Mouse (Mus musculus) midbrain, postnatal 0 days (tissue): ENCODE measurements around the gene Tppp. TPM values are rescaled to one million over a fixed set of nuclear protein-coding genes. Genes with fewer than 3 reads are reported as not detected.

Source experiments
- ATAC-seq: fragments of 200-750 bp; cut with Nextera tagmentation; 2 replicates; pipeline ENCODE4 v1.8.0; 2017; ENCODE audit warnings: moderate number of reproducible peaks, mild to moderate bottlenecking, moderate TSS enrichment, moderate library complexity; ENCODE audit not compliant: low FRiP score
- DNase-seq: peaks from one replicate; pipeline ENCODE4 v3.0.0-alpha.2; 2015; ENCODE audit warnings: low spot score
- H3K27ac ChIP-seq: fragments of 300-500 bp; sonication (generic); 2 replicates; pipeline ENCODE4 v1.5.1; 2014; ENCODE audit warnings: low read depth, mild to moderate bottlenecking, low read length, mixed read lengths
- H3K27me3 ChIP-seq: fragments of 300-500 bp; sonication (generic); 2 replicates; pipeline ENCODE4 v1.6.1; 2014; ENCODE audit warnings: low read length, control low read depth, mixed read lengths; ENCODE audit not compliant: insufficient read depth
- H3K36me3 ChIP-seq: fragments of 300-500 bp; sonication (generic); 2 replicates; pipeline ENCODE4 v1.6.1; 2014; ENCODE audit warnings: low read length, control low read depth, mixed read lengths; ENCODE audit not compliant: insufficient read depth
- H3K4me1 ChIP-seq: fragments of 300-500 bp; sonication (generic); 2 replicates; pipeline ENCODE4 v1.6.1; 2014; ENCODE audit warnings: mild to moderate bottlenecking, control low read depth, antibody characterized with exemption, low read length, mixed read lengths; ENCODE audit not compliant: insufficient read depth
- H3K4me2 ChIP-seq: fragments of 300-500 bp; sonication (generic); 2 replicates; pipeline ENCODE4 v1.6.1; 2014; ENCODE audit warnings: low read depth, mild to moderate bottlenecking, low read length, mixed read lengths; ENCODE audit not compliant: poor library complexity, severe bottlenecking
- H3K4me3 ChIP-seq: fragments of 300-500 bp; sonication (generic); 2 replicates; pipeline ENCODE4 v1.5.1; 2014; ENCODE audit warnings: low read depth, mild to moderate bottlenecking, low read length, moderate library complexity
- H3K9ac ChIP-seq: fragments of 300-500 bp; sonication (generic); replicated peaks from 2 replicates; pipeline ENCODE4 v1.6.1; 2014; ENCODE audit warnings: mild to moderate bottlenecking, low read length, moderate library complexity, mixed read lengths; ENCODE audit not compliant: poor library complexity, severe bottlenecking
- H3K9me3 ChIP-seq: fragments of 300-500 bp; sonication (generic); 2 replicates; pipeline ENCODE4 v1.6.1; 2016; ENCODE audit warnings: low read length, control low read depth
- CTCF ChIP-seq: IDR thresholded peaks from 2 replicates; pipeline ENCODE4 v1.5.1; 2016; ENCODE audit warnings: antibody characterized with exemption, mild to moderate bottlenecking
- WGBS: fragments of 180-500 bp; shearing (Covaris S2); extraction: QIAGEN DNeasy Blood & Tissue Kit; methylation state at CpG from one replicate; pipeline ENCODE4 v1.1.7; 2014; 5-methylcytosine and 5-hydroxymethylcytosine counted together
- polyA plus RNA-seq: library from polyadenylated mRNA; unstranded; fragments of >200 nt; fragmentation: Nextera tagmentation; extraction: Ambion mirVana; gene quantifications from 2 replicates; pipeline ENCODE4 v1.2.1, GENCODE M21; 2015
- total RNA-seq: library from RNA; depleted of rRNA; stranded (reverse); fragments of >200 nt; gene quantifications from 2 replicates; pipeline ENCODE4 v1.2.3, GENCODE M21; 2014

Tppp gene
- total and polyA plus RNA-seq, 2 experiments from 2014 or later: 8.3 to 35.9 TPM

DNA sequence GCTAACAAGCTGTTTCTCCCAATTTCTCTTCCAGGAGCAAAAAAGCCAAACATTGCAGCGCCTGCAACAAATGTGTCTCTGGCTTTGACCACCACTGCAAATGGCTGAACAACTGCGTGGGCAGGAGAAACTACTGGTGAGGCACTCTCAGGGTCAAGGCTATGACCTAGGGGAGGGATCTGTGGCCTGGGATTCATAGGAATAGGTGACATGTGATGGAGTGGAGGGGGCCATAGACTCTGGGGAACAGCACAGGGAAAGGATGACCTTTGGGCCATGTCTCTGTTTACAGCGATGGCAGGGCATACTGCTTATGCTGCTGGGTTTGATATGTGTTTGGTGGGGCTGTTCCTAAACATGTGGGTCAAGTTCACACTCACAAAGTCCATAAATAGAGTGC lies 34.7 kb upstream of the Tppp start:
- Histone ChIP-seq H3K4me2 (no peak overlapping the region), H3K9ac (no peak overlapping the region), H3K4me1 (no peaks in the 10 kb centered on the region), H3K9me3 (no peaks in the 10 kb centered on the region), H3K36me3 (no peaks in the 10 kb centered on the region), H3K4me3 (no peak overlapping the region), H3K27me3 (no peaks in the 10 kb centered on the region), H3K27ac (no peak overlapping the region)
- no peak for DNase-seq
- no peak for ATAC-seq
- no peak for TF ChIP-seq CTCF
- WGBS: 83% methylated on average over 3 of the region's 3 CpGs

DNA sequence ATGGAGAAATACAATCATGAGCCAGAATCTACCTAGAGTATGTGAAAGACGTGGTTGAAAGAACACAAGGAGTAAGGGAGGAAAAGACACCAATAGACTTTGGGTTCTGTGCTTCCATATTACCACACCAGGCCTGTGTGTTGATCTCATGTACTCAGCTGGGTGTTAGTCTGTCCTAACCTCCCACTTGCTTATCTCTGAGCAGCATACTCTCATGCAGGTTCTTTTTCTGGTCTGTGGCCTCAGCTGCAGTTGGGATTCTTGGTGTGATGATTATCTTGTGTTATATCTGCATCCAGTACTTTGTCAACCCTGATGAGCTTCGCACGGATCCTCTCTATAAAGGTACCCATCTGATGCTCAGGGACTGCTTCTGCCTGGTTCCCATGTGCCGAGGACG lies 32.3 kb upstream of the Tppp start:
- Histone ChIP-seq H3K4me3 (no peak overlapping the region), H3K27me3 (no peaks in the 10 kb centered on the region), H3K9me3 (no peaks in the 10 kb centered on the region), H3K4me2 (no peak overlapping the region), H3K36me3 (no peaks in the 10 kb centered on the region), H3K9ac (no peak overlapping the region), H3K27ac (no peak overlapping the region), H3K4me1 (no peaks in the 10 kb centered on the region)
- ATAC-seq (no peak), DNase-seq (no peak)
- WGBS: 86% methylated on average over 5 of the region's 5 CpGs
- TF ChIP-seq CTCF: no peak

DNA sequence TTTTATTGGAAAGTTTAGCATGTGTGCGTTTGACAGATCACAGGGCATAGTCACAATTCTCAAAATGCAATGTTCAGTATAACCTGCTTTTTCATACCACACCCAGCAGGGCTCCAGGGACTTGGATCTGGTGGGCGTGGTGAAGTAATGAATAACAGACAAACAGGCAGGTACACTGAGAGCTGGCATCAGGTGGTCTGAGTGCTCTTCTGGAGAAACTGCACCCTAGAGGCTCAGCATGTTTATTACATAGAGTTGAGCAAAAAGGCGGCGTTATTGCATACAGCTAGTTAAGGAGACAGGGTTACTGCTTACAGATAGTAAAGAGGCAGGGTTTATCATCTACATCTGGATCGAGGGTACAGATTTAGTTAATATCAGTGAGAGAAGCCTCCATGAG lies 18.9 kb upstream of the Tppp start:
- Histone ChIP-seq H3K9me3 (no peaks in the 10 kb centered on the region), H3K27me3 (no peaks in the 10 kb centered on the region), H3K36me3 (no peaks in the 10 kb centered on the region), H3K4me1 (no peaks in the 10 kb centered on the region), H3K4me3 (no peak overlapping the region), H3K27ac (no peak overlapping the region), H3K4me2 (no peak overlapping the region), H3K9ac (no peak overlapping the region)
- WGBS: 81% methylated on average over 5 of the region's 5 CpGs
- peak; percentile 52; the same call in 1 of the 2 replicates for ATAC-seq
- TF ChIP-seq CTCF: 0 out of 2 replicates have a peak, but pooled peaks have one; percentile 12
- DNase-seq: no peak

DNA sequence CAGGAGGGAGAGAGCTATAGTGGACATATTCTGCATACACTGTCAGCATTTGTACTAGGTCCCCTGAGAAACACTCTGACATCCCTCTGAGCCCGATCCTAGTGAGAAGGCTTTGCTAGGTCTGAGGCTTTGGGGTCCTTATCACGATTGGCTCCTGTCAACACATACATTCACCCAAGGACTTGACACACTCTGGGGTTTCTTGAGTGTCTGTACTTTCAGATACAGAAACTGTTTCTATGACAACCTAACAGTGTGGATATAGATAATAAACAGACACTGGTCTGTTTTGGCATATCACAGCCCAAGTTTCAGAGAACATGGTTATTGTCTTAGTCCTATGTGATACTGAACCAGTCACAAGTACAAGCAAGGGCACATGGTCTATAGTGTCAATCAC lies 18.4 kb upstream of the Tppp start:
- TF ChIP-seq CTCF: no peak
- DNase-seq: no peak
- no peak for ATAC-seq
- H3K4me3 ChIP-seq: no peak overlapping the region
- H3K36me3 ChIP-seq: no peaks in the 10 kb centered on the region
- H3K9me3 ChIP-seq: no peaks in the 10 kb centered on the region
- 75% methylated on average over 2 of the region's 2 CpGs for WGBS
- no peaks in the 10 kb centered on the region for H3K4me1 ChIP-seq
- no peak overlapping the region for H3K9ac ChIP-seq
- H3K4me2 ChIP-seq: no peak overlapping the region
- no peaks in the 10 kb centered on the region for H3K27me3 ChIP-seq
- H3K27ac ChIP-seq: no peak overlapping the region

DNA sequence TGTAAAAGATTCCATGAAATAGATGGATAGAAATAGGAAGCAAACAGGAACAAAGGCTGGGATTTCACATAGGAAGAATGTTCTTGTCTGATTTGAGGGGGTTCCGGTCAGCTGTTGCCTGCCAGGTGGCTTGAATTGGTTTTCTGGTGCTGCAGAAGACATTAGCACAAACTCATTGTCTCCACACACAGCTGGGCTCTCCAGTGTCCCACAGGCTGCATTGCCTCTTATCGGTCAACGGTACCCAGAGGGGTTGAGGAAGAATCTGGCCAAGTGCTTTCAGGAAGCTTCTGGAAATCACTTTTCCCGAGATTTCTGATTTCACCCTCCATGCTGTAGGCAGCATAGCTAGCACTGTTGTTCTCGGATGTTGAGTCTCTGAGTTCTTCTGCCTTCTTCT lies 17.9 kb upstream of the Tppp start:
- H3K27ac ChIP-seq: no peak overlapping the region

DNA sequence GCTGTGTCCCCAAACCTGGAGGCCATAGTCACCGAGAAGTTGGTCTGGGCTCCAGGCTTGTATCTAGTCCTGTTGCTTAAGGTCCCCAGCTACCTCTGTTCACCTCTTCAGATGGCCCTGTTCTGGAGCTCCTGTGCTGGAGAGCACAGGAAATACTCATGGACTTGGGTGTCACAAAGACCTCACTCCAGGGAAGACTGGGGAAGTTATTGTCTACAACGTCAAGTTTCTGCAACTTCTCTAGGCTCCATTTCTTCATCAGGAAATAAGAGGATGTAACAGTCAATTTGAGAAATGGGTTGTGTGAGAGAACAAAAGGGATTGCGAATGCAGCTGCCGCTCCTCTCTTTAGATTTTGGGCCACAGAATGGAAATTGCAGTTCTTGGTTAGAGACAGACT lies 12.8 kb upstream of the Tppp start:
- H3K4me1 ChIP-seq: no peaks in the 10 kb centered on the region
- WGBS: 90% methylated on average over 4 of the region's 4 CpGs
- H3K9me3 ChIP-seq: no peaks in the 10 kb centered on the region
- H3K36me3 ChIP-seq: no peaks in the 10 kb centered on the region
- no peak overlapping the region for H3K4me2 ChIP-seq
- no peak for ATAC-seq
- no peak overlapping the region for H3K9ac ChIP-seq
- no peak overlapping the region for H3K27ac ChIP-seq
- H3K4me3 ChIP-seq: no peak overlapping the region
- no peak for TF ChIP-seq CTCF
- H3K27me3 ChIP-seq: no peaks in the 10 kb centered on the region
- no peak for DNase-seq

More for the DNA sequence above, 17.9 kb upstream of the Tppp start:
- DNase-seq (no peak), ATAC-seq (no peak)
- Histone ChIP-seq H3K36me3 (no peaks in the 10 kb centered on the region), H3K9ac (no peak overlapping the region), H3K4me2 (no peak overlapping the region), H3K27me3 (no peaks in the 10 kb centered on the region), H3K4me1 (no peaks in the 10 kb centered on the region), H3K4me3 (no peak overlapping the region), H3K9me3 (no peaks in the 10 kb centered on the region)
- 87% methylated on average over 5 of the region's 5 CpGs for WGBS
- TF ChIP-seq CTCF: no peak
